Mouse (Mus musculus) megakaryocyte, embryonic 14.5 days (primary cell): ENCODE results near the gene Nsun2. TPM values are rescaled to one million over a fixed set of nuclear protein-coding genes. Genes with fewer than 3 reads are reported as not detected.

Source experiments
- H3K27me3 ChIP-seq: replicated peaks from 2 replicates; pipeline ENCODE3; 2012; ENCODE audit warnings: inconsistent platforms
- H3K36me3 ChIP-seq: replicated peaks from 2 replicates; pipeline ENCODE3; 2012; ENCODE audit warnings: low read length, inconsistent platforms, mixed read lengths
- H3K4me1 ChIP-seq: 2 replicates; pipeline ENCODE4 v1.6.1; 2012; ENCODE audit warnings: inconsistent platforms
- H3K4me3 ChIP-seq: replicated peaks from 2 replicates; pipeline ENCODE3; 2012; ENCODE audit warnings: moderate library complexity, mild to moderate bottlenecking, inconsistent platforms
- H3K9me3 ChIP-seq: 2 replicates; pipeline ENCODE4 v1.6.1; 2012; ENCODE audit warnings: inconsistent platforms
- FLI1 ChIP-seq: IDR thresholded peaks from 2 replicates; pipeline ENCODE4 v1.6.1; 2012; ENCODE audit warnings: low read length, inconsistent platforms, mixed read lengths
- GATA1 ChIP-seq: IDR thresholded peaks from 3 replicates; pipeline ENCODE4 v1.6.1; 2012; ENCODE audit warnings: mixed read lengths, low read length, inconsistent platforms, borderline replicate concordance
- polyA plus RNA-seq: library from polyadenylated mRNA; stranded (reverse); fragments of >175 nt; gene quantifications from 2 replicates; pipeline ENCODE4 v1.2.3, GENCODE M21; 2012; ENCODE audit warnings: low replicate concordance; ENCODE audit not compliant: insufficient read depth

Nsun2 gene
- polyA plus RNA-seq, 1 experiment: 18.8 TPM

- peaks cover 8% of the 10 kb centered on the region for H3K4me1 ChIP-seq
- no peaks in the 10 kb centered on the region for H3K9me3 ChIP-seq
- no peaks in the 10 kb centered on the region for H3K27me3 ChIP-seq
- H3K36me3 ChIP-seq: peaks cover 96% of the 10 kb centered on the region
- no peak for TF ChIP-seq FLI1
- TF ChIP-seq GATA1: no peak
- no peak overlapping the region for H3K4me3 ChIP-seq
These were observed 31.3 kb upstream of the Nsun2 start for GRCm38 (mm10) chr13:69502157-69502750.

- H3K9me3 ChIP-seq: no peaks in the 10 kb centered on the region
- H3K4me3 ChIP-seq: no peak overlapping the region
- H3K4me1 ChIP-seq: peaks cover 9% of the 10 kb centered on the region
- H3K36me3 ChIP-seq: peaks cover 96% of the 10 kb centered on the region
- no peaks in the 10 kb centered on the region for H3K27me3 ChIP-seq
- TF ChIP-seq GATA1: no peak
- TF ChIP-seq FLI1: no peak
These were observed 30.7 kb upstream of the Nsun2 start for GRCm38 (mm10) chr13:69502863-69503262.

- Histone ChIP-seq H3K36me3 (peaks cover 93% of the 10 kb centered on the region), H3K4me1 (peaks cover 16% of the 10 kb centered on the region), H3K27me3 (no peaks in the 10 kb centered on the region), H3K4me3 (no peak overlapping the region), H3K9me3 (no peaks in the 10 kb centered on the region)
- TF ChIP-seq GATA1 (no peak), FLI1 (no peak)
These were observed 27.0 kb upstream of the Nsun2 start for GRCm38 (mm10) chr13:69506341-69507086.

GRCm38 (mm10) chr13:69507666-69508065, 25.9 kb upstream of the Nsun2 start:
- Histone ChIP-seq H3K36me3 (peaks cover 93% of the 10 kb centered on the region), H3K4me3 (no peak overlapping the region), H3K4me1 (peaks cover 27% of the 10 kb centered on the region), H3K9me3 (no peaks in the 10 kb centered on the region), H3K27me3 (no peaks in the 10 kb centered on the region)
- no peak for TF ChIP-seq GATA1

GRCm38 (mm10) chr13:69509391-69510244, 23.9 kb upstream of the Nsun2 start:
- Histone ChIP-seq H3K4me1 (peaks cover 30% of the 10 kb centered on the region), H3K9me3 (no peaks in the 10 kb centered on the region), H3K36me3 (peaks cover 84% of the 10 kb centered on the region), H3K4me3 (no peak overlapping the region), H3K27me3 (no peaks in the 10 kb centered on the region)
- TF ChIP-seq FLI1 (no peak), GATA1 (no peak)

GRCm38 (mm10) chr13:69515091-69515490, 18.5 kb upstream of the Nsun2 start:
- Histone ChIP-seq H3K4me1 (peaks cover 49% of the 10 kb centered on the region), H3K27me3 (no peaks in the 10 kb centered on the region), H3K36me3 (peaks cover 69% of the 10 kb centered on the region), H3K4me3 (no peak overlapping the region), H3K9me3 (no peaks in the 10 kb centered on the region)
- TF ChIP-seq FLI1: no peak
- TF ChIP-seq GATA1: no peak

- Histone ChIP-seq H3K4me3 (no peak overlapping the region), H3K4me1 (peaks cover 55% of the 10 kb centered on the region), H3K36me3 (peaks cover 49% of the 10 kb centered on the region), H3K9me3 (no peaks in the 10 kb centered on the region), H3K27me3 (no peaks in the 10 kb centered on the region)
- TF ChIP-seq GATA1: no peak
- TF ChIP-seq FLI1: no peak
These were observed 16.1 kb upstream of the Nsun2 start for GRCm38 (mm10) chr13:69517445-69517844.

- Histone ChIP-seq H3K36me3 (peaks cover 37% of the 10 kb centered on the region), H3K27me3 (no peaks in the 10 kb centered on the region), H3K4me1 (peaks cover 64% of the 10 kb centered on the region), H3K4me3 (no peak overlapping the region), H3K9me3 (no peaks in the 10 kb centered on the region)
- TF ChIP-seq GATA1 (no peak), FLI1 (no peak)
These were observed 14.4 kb upstream of the Nsun2 start for GRCm38 (mm10) chr13:69519137-69519536.

- H3K36me3 ChIP-seq: peaks cover 18% of the 10 kb centered on the region
- H3K9me3 ChIP-seq: no peaks in the 10 kb centered on the region
- no peaks in the 10 kb centered on the region for H3K27me3 ChIP-seq
- no peak for TF ChIP-seq FLI1
- TF ChIP-seq GATA1: no peak
- no peak overlapping the region for H3K4me3 ChIP-seq
- H3K4me1 ChIP-seq: peaks cover 89% of the 10 kb centered on the region
These were observed 11.3 kb upstream of the Nsun2 start for GRCm38 (mm10) chr13:69522161-69522791.
